Mouse (Mus musculus): ENCODE results near the gene Kcnk10. TPM values are rescaled to one million over a fixed set of nuclear protein-coding genes. Genes with fewer than 3 reads are reported as not detected.

Gene Kcnk10
- polyA plus RNA-seq, 1 experiment from 2014 or later, result 0.90 TPM

- Histone ChIP-seq H3K4me2 (no peak overlapping the region), H3K27me3 (no peaks in the 10 kb centered on the region), H3K36me3 (no peaks in the 10 kb centered on the region), H3K27ac (no peak overlapping the region), H3K4me3 (replicated peaks) (no peak overlapping the region), H3K9ac (no peak overlapping the region), H3K9me3 (replicated peaks) (no peaks in the 10 kb centered on the region), H3K4me1 (no peaks in the 10 kb centered on the region)
- ATAC-seq (replicated peaks; ENCODE audit: low FRiP score), result no peak
- 84% methylated on average over 5 of the region's 5 CpGs for WGBS
Measured at GRCm38 (mm10) chr12:98430683-98431082, 147.4 kb downstream of the Kcnk10 start.

GRCm38 (mm10) chr12:98421340-98421739 lies 156.8 kb downstream of the Kcnk10 start:
- 51% methylated on average over 7 of the region's 7 CpGs for WGBS
- Histone ChIP-seq H3K36me3 (no peaks in the 10 kb centered on the region), H3K4me1 (no peaks in the 10 kb centered on the region), H3K9ac (no peak overlapping the region), H3K9me3 (replicated peaks) (no peaks in the 10 kb centered on the region), H3K4me3 (replicated peaks) (no peak overlapping the region), H3K27me3 (no peaks in the 10 kb centered on the region), H3K4me2 (no peak overlapping the region), H3K27ac (no peak overlapping the region)
- no peak for ATAC-seq (replicated peaks; ENCODE audit: low FRiP score)

- Histone ChIP-seq H3K4me2 (no peak overlapping the region), H3K36me3 (no peaks in the 10 kb centered on the region), H3K9ac (no peak overlapping the region), H3K4me3 (replicated peaks) (no peak overlapping the region), H3K27ac (no peak overlapping the region), H3K4me1 (no peaks in the 10 kb centered on the region), H3K27me3 (no peaks in the 10 kb centered on the region), H3K9me3 (replicated peaks) (no peaks in the 10 kb centered on the region)
- ATAC-seq (replicated peaks; ENCODE audit: low FRiP score), result no peak
- 69% methylated on average over 6 of the region's 6 CpGs for WGBS
Measured at GRCm38 (mm10) chr12:98419849-98420248, 158.3 kb downstream of the Kcnk10 start.

GRCm38 (mm10) chr12:98409580-98409979 lies 168.5 kb downstream of the Kcnk10 start:
- ATAC-seq (replicated peaks; ENCODE audit: low FRiP score), result no peak
- H3K9me3 ChIP-seq (replicated peaks), result no peaks in the 10 kb centered on the region
- no peaks in the 10 kb centered on the region for H3K36me3 ChIP-seq
- WGBS, result 59% methylated on average over 2 of the region's 2 CpGs
- H3K27me3 ChIP-seq, result no peaks in the 10 kb centered on the region
- H3K4me1 ChIP-seq, result no peaks in the 10 kb centered on the region
- H3K4me3 ChIP-seq (replicated peaks), result no peak overlapping the region
- H3K9ac ChIP-seq, result no peak overlapping the region
- H3K4me2 ChIP-seq, result no peak overlapping the region
- no peak overlapping the region for H3K27ac ChIP-seq

- ATAC-seq (replicated peaks; ENCODE audit: low FRiP score), result peak; percentile 41; the same call in 1 of the 2 replicates
Measured at GRCm38 (mm10) chr12:98406598-98406997, 171.5 kb downstream of the Kcnk10 start.

GRCm38 (mm10) chr12:98406076-98406475 lies 172.0 kb downstream of the Kcnk10 start:
- ATAC-seq (replicated peaks; ENCODE audit: low FRiP score), result peak; percentile 90
- no peak overlapping the region for H3K27ac ChIP-seq
- H3K27me3 ChIP-seq, result no peaks in the 10 kb centered on the region
- no peak overlapping the region for H3K9ac ChIP-seq
- H3K4me1 ChIP-seq, result no peaks in the 10 kb centered on the region
- no peak overlapping the region for H3K4me3 ChIP-seq (replicated peaks)
- H3K4me2 ChIP-seq, result no peak overlapping the region
- no peaks in the 10 kb centered on the region for H3K9me3 ChIP-seq (replicated peaks)
- 8% methylated on average over 4 of the region's 4 CpGs for WGBS
- H3K36me3 ChIP-seq, result no peaks in the 10 kb centered on the region

More at GRCm38 (mm10) chr12:98406598-98406997, 171.5 kb downstream of the Kcnk10 start:
- Histone ChIP-seq H3K27me3 (no peaks in the 10 kb centered on the region), H3K36me3 (no peaks in the 10 kb centered on the region), H3K9ac (no peak overlapping the region), H3K9me3 (replicated peaks) (no peaks in the 10 kb centered on the region), H3K4me1 (no peaks in the 10 kb centered on the region), H3K4me3 (replicated peaks) (no peak overlapping the region), H3K27ac (no peak overlapping the region), H3K4me2 (no peak overlapping the region)
- WGBS, result 14% methylated on average over 1 of the region's 1 CpGs

GRCm38 (mm10) chr12:98396586-98396985 lies 181.5 kb downstream of the Kcnk10 start:
- Histone ChIP-seq H3K27me3 (no peaks in the 10 kb centered on the region), H3K27ac (0 out of 2 replicates have a peak overlapping the region, but pooled peaks have one; percentile 22), H3K36me3 (no peaks in the 10 kb centered on the region), H3K9me3 (replicated peaks) (no peaks in the 10 kb centered on the region), H3K4me1 (no peaks in the 10 kb centered on the region), H3K4me3 (replicated peaks) (no peak overlapping the region), H3K9ac (no peak overlapping the region), H3K4me2 (no peak overlapping the region)
- no peak for ATAC-seq (replicated peaks; ENCODE audit: low FRiP score)
- 46% methylated on average over 4 of the region's 4 CpGs for WGBS

- H3K4me3 ChIP-seq (replicated peaks), result no peak overlapping the region
- H3K36me3 ChIP-seq, result no peaks in the 10 kb centered on the region
- no peaks in the 10 kb centered on the region for H3K27me3 ChIP-seq
- no peaks in the 10 kb centered on the region for H3K9me3 ChIP-seq (replicated peaks)
- no peak for ATAC-seq (replicated peaks; ENCODE audit: low FRiP score)
- no peak overlapping the region for H3K27ac ChIP-seq
- no peak overlapping the region for H3K9ac ChIP-seq
- no peak overlapping the region for H3K4me2 ChIP-seq
- 88% methylated on average over 5 of the region's 5 CpGs for WGBS
- no peaks in the 10 kb centered on the region for H3K4me1 ChIP-seq
Measured at GRCm38 (mm10) chr12:98394115-98394514, 184.0 kb downstream of the Kcnk10 start.

- no peak overlapping the region for H3K27ac ChIP-seq
- no peaks in the 10 kb centered on the region for H3K36me3 ChIP-seq
- WGBS, result 77% methylated on average over 5 of the region's 5 CpGs
- H3K9me3 ChIP-seq (replicated peaks), result no peaks in the 10 kb centered on the region
- H3K27me3 ChIP-seq, result no peaks in the 10 kb centered on the region
- no peak for ATAC-seq (replicated peaks; ENCODE audit: low FRiP score)
- H3K4me2 ChIP-seq, result no peak overlapping the region
- no peaks in the 10 kb centered on the region for H3K4me1 ChIP-seq
- no peak overlapping the region for H3K9ac ChIP-seq
- no peak overlapping the region for H3K4me3 ChIP-seq (replicated peaks)
Measured at GRCm38 (mm10) chr12:98391347-98391746, 186.8 kb downstream of the Kcnk10 start.

GRCm38 (mm10) chr12:98389618-98390017 lies 188.5 kb downstream of the Kcnk10 start:
- H3K27me3 ChIP-seq, result no peaks in the 10 kb centered on the region
- no peaks in the 10 kb centered on the region for H3K36me3 ChIP-seq
- no peak overlapping the region for H3K4me2 ChIP-seq
- H3K4me1 ChIP-seq, result no peaks in the 10 kb centered on the region
- no peak for ATAC-seq (replicated peaks; ENCODE audit: low FRiP score)
- WGBS, result 92% methylated on average over 4 of the region's 4 CpGs
- H3K9me3 ChIP-seq (replicated peaks), result no peaks in the 10 kb centered on the region
- no peak overlapping the region for H3K4me3 ChIP-seq (replicated peaks)
- no peak overlapping the region for H3K27ac ChIP-seq
- no peak overlapping the region for H3K9ac ChIP-seq

Other genes with a start within 250 kb of the Kcnk10 start
- gene Spata7, start 49.8 kb upstream of the Kcnk10 start, polyA plus RNA-seq (2015; fragmentation: Nextera tagmentation; extraction: Ambion mirVana), result 17.5 and 18.0 TPM in 2 replicates
- gene Ptpn21, start 159.1 kb upstream of the Kcnk10 start, polyA plus RNA-seq (2015; fragmentation: Nextera tagmentation; extraction: Ambion mirVana), result 6.6 and 7.1 TPM in 2 replicates
- gene Zc3h14, start 168.7 kb upstream of the Kcnk10 start, polyA plus RNA-seq (2015; fragmentation: Nextera tagmentation; extraction: Ambion mirVana), result 127 and 128 TPM in 2 replicates

Measured in kidney, embryonic 15.5 days (tissue).